Mouse (Mus musculus): ENCODE results near the gene Ankef1. TPM values are rescaled to one million over a fixed set of nuclear protein-coding genes. Genes with fewer than 3 reads are reported as not detected.

Ankef1 gene
- polyA plus RNA-seq, 1 experiment from 2014 or later: 0.55 TPM

GRCm38 (mm10) chr2:136486986-136487385 is 14.7 kb upstream of the Ankef1 start:
- 83% methylated on average over 5 of the region's 5 CpGs for WGBS
- Histone ChIP-seq H3K36me3 (ENCODE audit: control insufficient read depth, insufficient read depth, low read length) (no peaks in the 10 kb centered on the region), H3K4me3 (ENCODE audit: low read depth, low read length) (no peak overlapping the region), H3K27me3 (ENCODE audit: control insufficient read depth, insufficient read depth, low read length) (no peaks in the 10 kb centered on the region), H3K4me2 (ENCODE audit: low read depth, severe bottlenecking) (no peak overlapping the region), H3K27ac (replicated peaks; ENCODE audit: low read depth, low read length) (no peak overlapping the region), H3K9ac (ENCODE audit: low read length) (no peak overlapping the region), H3K4me1 (ENCODE audit: control insufficient read depth, insufficient read depth, low read length) (no peaks in the 10 kb centered on the region), H3K9me3 (ENCODE audit: control insufficient read depth, low read length) (no peaks in the 10 kb centered on the region)
- no peak for DNase-seq (ENCODE audit: low spot score)
- no peak for ATAC-seq (ENCODE audit: insufficient number of reproducible peaks, low FRiP score, low TSS enrichment, low read depth)

DNA sequence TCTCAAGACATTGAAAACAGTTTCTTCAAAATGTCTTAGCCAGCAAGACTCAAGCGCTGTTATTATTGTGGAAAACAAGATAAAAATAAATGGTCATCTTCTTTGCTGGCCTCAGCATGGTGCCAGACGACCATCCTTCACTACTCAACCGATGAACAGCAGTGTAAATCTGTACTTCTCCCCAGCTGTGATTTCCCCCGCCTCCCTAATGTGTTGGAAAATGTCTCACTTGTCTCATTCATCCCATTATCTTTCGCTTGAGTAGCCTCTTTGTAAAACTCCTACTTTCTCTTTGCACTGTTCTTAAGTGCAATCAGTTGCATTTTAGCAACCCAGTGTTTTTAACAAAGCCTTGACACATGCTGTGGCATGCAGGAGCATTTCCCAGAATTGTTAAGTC is 9.4 kb downstream of the Ankef1 start:
- Histone ChIP-seq H3K9me3 (ENCODE audit: control insufficient read depth, low read length) (no peaks in the 10 kb centered on the region), H3K4me3 (ENCODE audit: low read depth, low read length) (no peak overlapping the region), H3K9ac (ENCODE audit: low read length) (no peak overlapping the region), H3K4me1 (ENCODE audit: control insufficient read depth, insufficient read depth, low read length) (no peaks in the 10 kb centered on the region), H3K36me3 (ENCODE audit: control insufficient read depth, insufficient read depth, low read length) (no peaks in the 10 kb centered on the region), H3K4me2 (ENCODE audit: low read depth, severe bottlenecking) (no peak overlapping the region), H3K27me3 (ENCODE audit: control insufficient read depth, insufficient read depth, low read length) (no peaks in the 10 kb centered on the region), H3K27ac (replicated peaks; ENCODE audit: low read depth, low read length) (no peak overlapping the region)
- WGBS: 73% methylated on average over 5 of the region's 5 CpGs
- DNase-seq (ENCODE audit: low spot score) (no peak), ATAC-seq (ENCODE audit: insufficient number of reproducible peaks, low FRiP score, low TSS enrichment, low read depth) (no peak)

- Histone ChIP-seq H3K4me3 (ENCODE audit: low read depth, low read length) (no peak overlapping the region), H3K4me2 (ENCODE audit: low read depth, severe bottlenecking) (no peak overlapping the region)
- ATAC-seq (ENCODE audit: insufficient number of reproducible peaks, low FRiP score, low TSS enrichment, low read depth): peak; percentile 37; the same call in 1 of the 2 replicates
Measured at GRCm38 (mm10) chr2:136511756-136512155, 10.0 kb downstream of the Ankef1 start.

DNA sequence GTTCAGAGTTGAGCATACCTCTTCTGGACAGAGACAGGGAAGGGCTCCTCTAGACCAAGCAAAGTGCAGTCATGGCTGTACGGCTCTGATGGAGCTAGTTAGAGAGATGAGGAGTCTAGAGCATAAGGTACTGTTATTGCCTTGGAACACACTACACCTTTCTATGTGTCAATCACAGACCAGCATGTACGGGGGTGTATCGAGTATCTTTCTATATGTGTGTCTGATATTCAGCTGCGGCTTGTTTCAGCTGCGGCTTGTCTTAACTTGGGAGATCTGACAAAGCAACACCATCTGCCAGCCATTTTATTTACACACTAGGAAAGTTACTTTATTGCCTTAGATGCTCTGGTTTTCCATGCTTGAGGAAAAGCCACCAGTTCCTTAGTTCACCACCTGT is 11.1 kb downstream of the Ankef1 start:
- no peak overlapping the region for H3K27ac ChIP-seq (replicated peaks; ENCODE audit: low read depth, low read length)
- H3K4me2 ChIP-seq (ENCODE audit: low read depth, severe bottlenecking): no peak overlapping the region
- DNase-seq (ENCODE audit: low spot score) (no peak), ATAC-seq (ENCODE audit: insufficient number of reproducible peaks, low FRiP score, low TSS enrichment, low read depth) (no peak)
- no peaks in the 10 kb centered on the region for H3K27me3 ChIP-seq (ENCODE audit: control insufficient read depth, insufficient read depth, low read length)
- no peak overlapping the region for H3K9ac ChIP-seq (ENCODE audit: low read length)
- H3K36me3 ChIP-seq (ENCODE audit: control insufficient read depth, insufficient read depth, low read length): no peaks in the 10 kb centered on the region
- 93% methylated on average over 5 of the region's 5 CpGs for WGBS
- no peaks in the 10 kb centered on the region for H3K4me1 ChIP-seq (ENCODE audit: control insufficient read depth, insufficient read depth, low read length)
- H3K4me3 ChIP-seq (ENCODE audit: low read depth, low read length): no peak overlapping the region
- no peaks in the 10 kb centered on the region for H3K9me3 ChIP-seq (ENCODE audit: control insufficient read depth, low read length)

More at GRCm38 (mm10) chr2:136511756-136512155, 10.0 kb downstream of the Ankef1 start:
- Histone ChIP-seq H3K36me3 (ENCODE audit: control insufficient read depth, insufficient read depth, low read length) (no peaks in the 10 kb centered on the region), H3K27ac (replicated peaks; ENCODE audit: low read depth, low read length) (no peak overlapping the region), H3K9me3 (ENCODE audit: control insufficient read depth, low read length) (no peaks in the 10 kb centered on the region), H3K9ac (ENCODE audit: low read length) (no peak overlapping the region), H3K27me3 (ENCODE audit: control insufficient read depth, insufficient read depth, low read length) (no peaks in the 10 kb centered on the region), H3K4me1 (ENCODE audit: control insufficient read depth, insufficient read depth, low read length) (no peaks in the 10 kb centered on the region)
- DNase-seq (ENCODE audit: low spot score): no peak
- 88% methylated on average over 4 of the region's 4 CpGs for WGBS

DNA sequence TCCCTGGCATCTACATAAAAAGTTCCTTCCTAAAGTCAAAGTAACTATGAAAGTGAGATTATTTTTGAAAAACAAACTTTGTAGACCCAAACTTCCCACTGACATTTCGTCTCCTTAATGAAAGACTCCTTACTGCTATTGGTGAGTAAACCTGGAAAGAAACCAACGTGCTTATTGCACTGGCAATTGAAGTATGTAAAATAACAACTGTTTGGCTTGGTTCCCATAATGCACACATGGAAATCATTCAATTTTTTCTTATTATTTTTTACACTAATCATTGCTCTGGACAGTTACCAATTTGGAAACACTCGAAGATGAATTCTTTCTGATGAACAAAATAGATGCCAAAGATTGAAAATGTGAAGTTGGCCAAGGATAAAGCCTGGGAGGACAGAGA is 12.1 kb downstream of the Ankef1 start:
- Histone ChIP-seq H3K4me3 (ENCODE audit: low read depth, low read length) (no peak overlapping the region), H3K36me3 (ENCODE audit: control insufficient read depth, insufficient read depth, low read length) (no peaks in the 10 kb centered on the region), H3K9ac (ENCODE audit: low read length) (no peak overlapping the region), H3K9me3 (ENCODE audit: control insufficient read depth, low read length) (no peaks in the 10 kb centered on the region), H3K4me2 (ENCODE audit: low read depth, severe bottlenecking) (no peak overlapping the region), H3K27me3 (ENCODE audit: control insufficient read depth, insufficient read depth, low read length) (no peaks in the 10 kb centered on the region), H3K27ac (replicated peaks; ENCODE audit: low read depth, low read length) (no peak overlapping the region), H3K4me1 (ENCODE audit: control insufficient read depth, insufficient read depth, low read length) (no peaks in the 10 kb centered on the region)
- DNase-seq (ENCODE audit: low spot score) (no peak), ATAC-seq (ENCODE audit: insufficient number of reproducible peaks, low FRiP score, low TSS enrichment, low read depth) (no peak)
- WGBS: 76% methylated on average over 3 of the region's 3 CpGs

GRCm38 (mm10) chr2:136515501-136515900 is 13.8 kb downstream of the Ankef1 start:
- 85% methylated on average over 2 of the region's 2 CpGs for WGBS

DNA sequence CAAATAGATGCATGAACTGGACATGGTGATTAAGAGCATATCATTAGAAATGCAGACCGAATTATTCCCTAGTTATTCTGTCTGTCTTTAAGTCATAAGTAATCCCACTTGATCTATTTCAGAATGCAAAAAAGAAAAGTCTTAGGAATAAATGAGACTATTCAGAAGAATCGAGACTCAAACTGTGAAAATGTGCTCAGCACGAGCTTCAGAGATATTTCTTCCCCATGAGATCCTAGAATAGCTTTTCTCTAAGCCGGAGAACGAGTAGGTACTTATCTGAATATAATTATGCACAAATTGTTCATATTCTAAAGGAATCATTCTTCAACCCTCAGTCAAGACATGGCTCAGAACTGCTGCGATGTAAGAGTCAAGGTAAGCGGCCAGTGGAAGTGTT is 27.2 kb downstream of the Ankef1 start:
- H3K9me3 ChIP-seq (ENCODE audit: control insufficient read depth, low read length): no peaks in the 10 kb centered on the region

More at GRCm38 (mm10) chr2:136515501-136515900, 13.8 kb downstream of the Ankef1 start:
- H3K4me2 ChIP-seq (ENCODE audit: low read depth, severe bottlenecking): no peak overlapping the region
- H3K9ac ChIP-seq (ENCODE audit: low read length): no peak overlapping the region
- no peaks in the 10 kb centered on the region for H3K4me1 ChIP-seq (ENCODE audit: control insufficient read depth, insufficient read depth, low read length)
- H3K9me3 ChIP-seq (ENCODE audit: control insufficient read depth, low read length): no peaks in the 10 kb centered on the region
- ATAC-seq (ENCODE audit: insufficient number of reproducible peaks, low FRiP score, low TSS enrichment, low read depth): no peak
- DNase-seq (ENCODE audit: low spot score): no peak
- H3K27ac ChIP-seq (replicated peaks; ENCODE audit: low read depth, low read length): no peak overlapping the region
- H3K27me3 ChIP-seq (ENCODE audit: control insufficient read depth, insufficient read depth, low read length): no peaks in the 10 kb centered on the region
- no peaks in the 10 kb centered on the region for H3K36me3 ChIP-seq (ENCODE audit: control insufficient read depth, insufficient read depth, low read length)
- no peak overlapping the region for H3K4me3 ChIP-seq (ENCODE audit: low read depth, low read length)

DNA sequence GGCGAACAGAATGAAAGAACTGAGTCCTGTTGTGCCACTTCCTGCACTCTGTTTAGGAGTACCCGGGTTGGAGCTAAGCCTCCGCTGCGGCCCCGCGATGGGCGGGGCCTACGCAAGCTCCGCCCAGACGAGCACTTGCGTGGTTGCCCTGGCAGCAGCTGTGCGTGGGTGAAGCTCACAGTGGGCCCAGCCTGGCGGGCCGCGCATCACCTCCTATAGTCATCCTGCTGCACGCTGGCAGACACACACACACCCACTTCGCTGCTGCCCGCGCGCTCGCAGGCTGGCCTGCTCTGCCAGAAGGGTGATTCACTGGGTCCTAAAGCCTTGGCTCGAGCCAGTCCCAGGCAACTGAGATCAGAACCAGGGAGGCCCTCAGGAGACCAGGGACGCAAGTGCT is 30.3 kb downstream of the Ankef1 start:
- ATAC-seq (ENCODE audit: insufficient number of reproducible peaks, low FRiP score, low TSS enrichment, low read depth) (peak; percentile 99), DNase-seq (ENCODE audit: low spot score) (peak; percentile 85)
- Histone ChIP-seq H3K27ac (replicated peaks; ENCODE audit: low read depth, low read length) (no peak overlapping the region), H3K27me3 (ENCODE audit: control insufficient read depth, insufficient read depth, low read length) (no peaks in the 10 kb centered on the region), H3K36me3 (ENCODE audit: control insufficient read depth, insufficient read depth, low read length) (no peaks in the 10 kb centered on the region), H3K4me3 (ENCODE audit: low read depth, low read length) (peak overlapping the region; percentile 54), H3K9me3 (ENCODE audit: control insufficient read depth, low read length) (no peaks in the 10 kb centered on the region), H3K4me1 (ENCODE audit: control insufficient read depth, insufficient read depth, low read length) (no peaks in the 10 kb centered on the region), H3K9ac (ENCODE audit: low read length) (peak overlapping the region; percentile 49), H3K4me2 (ENCODE audit: low read depth, severe bottlenecking) (peak overlapping the region; percentile 53)
- WGBS: under 1% methylated on average over 23 of the region's 23 CpGs

More for the DNA sequence above, 27.2 kb downstream of the Ankef1 start:
- no peak for DNase-seq (ENCODE audit: low spot score)
- no peak overlapping the region for H3K9ac ChIP-seq (ENCODE audit: low read length)
- H3K4me1 ChIP-seq (ENCODE audit: control insufficient read depth, insufficient read depth, low read length): no peaks in the 10 kb centered on the region
- no peak for ATAC-seq (ENCODE audit: insufficient number of reproducible peaks, low FRiP score, low TSS enrichment, low read depth)
- no peak overlapping the region for H3K27ac ChIP-seq (replicated peaks; ENCODE audit: low read depth, low read length)
- no peak overlapping the region for H3K4me2 ChIP-seq (ENCODE audit: low read depth, severe bottlenecking)
- H3K36me3 ChIP-seq (ENCODE audit: control insufficient read depth, insufficient read depth, low read length): no peaks in the 10 kb centered on the region
- WGBS: 91% methylated on average over 7 of the region's 7 CpGs
- H3K27me3 ChIP-seq (ENCODE audit: control insufficient read depth, insufficient read depth, low read length): no peaks in the 10 kb centered on the region
- no peak overlapping the region for H3K4me3 ChIP-seq (ENCODE audit: low read depth, low read length)

DNA sequence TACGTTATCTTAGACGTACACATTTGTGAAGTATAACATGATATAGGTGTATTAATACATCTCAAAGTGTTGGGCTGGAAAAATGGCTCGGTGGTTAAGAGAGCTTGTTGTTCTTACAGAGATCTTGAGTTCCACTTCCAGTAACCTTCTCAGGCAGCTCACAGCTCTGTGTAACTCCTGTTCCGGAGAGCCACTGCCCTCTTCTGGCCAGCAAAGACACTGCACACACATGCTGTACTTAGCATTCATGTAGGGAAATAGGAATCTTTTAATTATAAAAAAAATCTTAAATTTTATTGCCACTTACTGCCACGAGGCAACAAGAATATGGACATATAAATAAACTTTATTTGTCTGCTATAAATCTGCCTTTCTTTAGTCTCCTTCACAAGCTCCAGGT is 56.3 kb downstream of the Ankef1 start:
- H3K4me1 ChIP-seq (ENCODE audit: control insufficient read depth, insufficient read depth, low read length): no peaks in the 10 kb centered on the region
- no peak overlapping the region for H3K27ac ChIP-seq (replicated peaks; ENCODE audit: low read depth, low read length)
- ATAC-seq (ENCODE audit: insufficient number of reproducible peaks, low FRiP score, low TSS enrichment, low read depth) (no peak), DNase-seq (ENCODE audit: low spot score) (peak; percentile 27)
- no peak overlapping the region for H3K4me3 ChIP-seq (ENCODE audit: low read depth, low read length)
- H3K9ac ChIP-seq (ENCODE audit: low read length): no peak overlapping the region
- H3K4me2 ChIP-seq (ENCODE audit: low read depth, severe bottlenecking): no peak overlapping the region
- no peaks in the 10 kb centered on the region for H3K9me3 ChIP-seq (ENCODE audit: control insufficient read depth, low read length)
- H3K36me3 ChIP-seq (ENCODE audit: control insufficient read depth, insufficient read depth, low read length): no peaks in the 10 kb centered on the region
- WGBS: 67% methylated on average over 5 of the region's 5 CpGs
- no peaks in the 10 kb centered on the region for H3K27me3 ChIP-seq (ENCODE audit: control insufficient read depth, insufficient read depth, low read length)
